Mouse (Mus musculus): Measurements from ENCODE around the gene Arih2. TPM values are rescaled to one million over a fixed set of nuclear protein-coding genes. Genes with fewer than 3 reads are reported as not detected.
A peak's percentile ranks its signal among the peaks of the same experiment; 100 is the strongest.

Gene Arih2
- 69.7 and 70.8 TPM in 2 replicates for total RNA-seq (2017)

- ATAC-seq (replicated peaks in 1 of 2; ENCODE audit: insufficient read depth in 1 of 2, low FRiP score in 2 of 2, low TSS enrichment in 1 of 2, low read depth in 1 of 2, poor library complexity in 2 of 2, severe bottlenecking in 2 of 2) = peak; percentile 96 to 97
Observed at GRCm38 (mm10) chr9:108648611-108649560, at the start of gene Arih2. Gene Arih2 (minus strand): TSS chr9:108649386.

GRCm38 (mm10) chr9:108694533-108694932 is 45.3 kb upstream of the Arih2 start:
- ATAC-seq (replicated peaks in 1 of 2; ENCODE audit: insufficient read depth in 1 of 2, low FRiP score in 2 of 2, low TSS enrichment in 1 of 2, low read depth in 1 of 2, poor library complexity in 2 of 2, severe bottlenecking in 2 of 2) = no peak

GRCm38 (mm10) chr9:108693946-108694345 is 44.8 kb upstream of the Arih2 start:
- no peak for ATAC-seq (replicated peaks in 1 of 2; ENCODE audit: insufficient read depth in 1 of 2, low FRiP score in 2 of 2, low TSS enrichment in 1 of 2, low read depth in 1 of 2, poor library complexity in 2 of 2, severe bottlenecking in 2 of 2)

GRCm38 (mm10) chr9:108692226-108693041 is 43.2 kb upstream of the Arih2 start:
- peak; percentile 17 to 47; a peak in 2 of 4 replicates for ATAC-seq (replicated peaks in 1 of 2; ENCODE audit: insufficient read depth in 1 of 2, low FRiP score in 2 of 2, low TSS enrichment in 1 of 2, low read depth in 1 of 2, poor library complexity in 2 of 2, severe bottlenecking in 2 of 2)

- peak; percentile 33 to 72; a peak in 2 of 4 replicates for ATAC-seq (replicated peaks in 1 of 2; ENCODE audit: insufficient read depth in 1 of 2, low FRiP score in 2 of 2, low TSS enrichment in 1 of 2, low read depth in 1 of 2, poor library complexity in 2 of 2, severe bottlenecking in 2 of 2)
Observed at GRCm38 (mm10) chr9:108691846-108692225, 42.6 kb upstream of the Arih2 start.

- 0 out of 4 replicates have a peak, but pooled peaks of 1 of the 2 experiments have one; percentile 13 for ATAC-seq (replicated peaks in 1 of 2; ENCODE audit: insufficient read depth in 1 of 2, low FRiP score in 2 of 2, low TSS enrichment in 1 of 2, low read depth in 1 of 2, poor library complexity in 2 of 2, severe bottlenecking in 2 of 2)
Observed at GRCm38 (mm10) chr9:108691371-108691770, 42.2 kb upstream of the Arih2 start.

GRCm38 (mm10) chr9:108690914-108691313 is 41.7 kb upstream of the Arih2 start:
- ATAC-seq (replicated peaks in 1 of 2; ENCODE audit: insufficient read depth in 1 of 2, low FRiP score in 2 of 2, low TSS enrichment in 1 of 2, low read depth in 1 of 2, poor library complexity in 2 of 2, severe bottlenecking in 2 of 2) = no peak

- ATAC-seq (replicated peaks in 1 of 2; ENCODE audit: insufficient read depth in 1 of 2, low FRiP score in 2 of 2, low TSS enrichment in 1 of 2, low read depth in 1 of 2, poor library complexity in 2 of 2, severe bottlenecking in 2 of 2) = no peak
Observed at GRCm38 (mm10) chr9:108689993-108690392, 40.8 kb upstream of the Arih2 start.

GRCm38 (mm10) chr9:108689106-108689505 is 39.9 kb upstream of the Arih2 start, which contains the start of gene Prkar2a:
Gene Prkar2a (plus strand): TSS chr9:108689314.
- ATAC-seq (replicated peaks in 1 of 2; ENCODE audit: insufficient read depth in 1 of 2, low FRiP score in 2 of 2, low TSS enrichment in 1 of 2, low read depth in 1 of 2, poor library complexity in 2 of 2, severe bottlenecking in 2 of 2) = no peak

GRCm38 (mm10) chr9:108688451-108688850 is 39.3 kb upstream of the Arih2 start:
- no peak for ATAC-seq (replicated peaks in 1 of 2; ENCODE audit: insufficient read depth in 1 of 2, low FRiP score in 2 of 2, low TSS enrichment in 1 of 2, low read depth in 1 of 2, poor library complexity in 2 of 2, severe bottlenecking in 2 of 2)

GRCm38 (mm10) chr9:108687686-108688085 is 38.5 kb upstream of the Arih2 start:
- ATAC-seq (replicated peaks in 1 of 2; ENCODE audit: insufficient read depth in 1 of 2, low FRiP score in 2 of 2, low TSS enrichment in 1 of 2, low read depth in 1 of 2, poor library complexity in 2 of 2, severe bottlenecking in 2 of 2) = no peak

- ATAC-seq (replicated peaks in 1 of 2; ENCODE audit: insufficient read depth in 1 of 2, low FRiP score in 2 of 2, low TSS enrichment in 1 of 2, low read depth in 1 of 2, poor library complexity in 2 of 2, severe bottlenecking in 2 of 2) = no peak
Observed at GRCm38 (mm10) chr9:108687181-108687580, 38.0 kb upstream of the Arih2 start.

GRCm38 (mm10) chr9:108686475-108686887 is 37.3 kb upstream of the Arih2 start:
- no peak for ATAC-seq (replicated peaks in 1 of 2; ENCODE audit: insufficient read depth in 1 of 2, low FRiP score in 2 of 2, low TSS enrichment in 1 of 2, low read depth in 1 of 2, poor library complexity in 2 of 2, severe bottlenecking in 2 of 2)

- ATAC-seq (replicated peaks in 1 of 2; ENCODE audit: insufficient read depth in 1 of 2, low FRiP score in 2 of 2, low TSS enrichment in 1 of 2, low read depth in 1 of 2, poor library complexity in 2 of 2, severe bottlenecking in 2 of 2) = no peak
Observed at GRCm38 (mm10) chr9:108680026-108680425, 30.8 kb upstream of the Arih2 start.

GRCm38 (mm10) chr9:108673151-108673550 is 24.0 kb upstream of the Arih2 start:
- no peak for ATAC-seq (replicated peaks in 1 of 2; ENCODE audit: insufficient read depth in 1 of 2, low FRiP score in 2 of 2, low TSS enrichment in 1 of 2, low read depth in 1 of 2, poor library complexity in 2 of 2, severe bottlenecking in 2 of 2)

- 0 out of 4 replicates have a peak, but pooled peaks have one; percentile 27 to 39 for ATAC-seq (replicated peaks in 1 of 2; ENCODE audit: insufficient read depth in 1 of 2, low FRiP score in 2 of 2, low TSS enrichment in 1 of 2, low read depth in 1 of 2, poor library complexity in 2 of 2, severe bottlenecking in 2 of 2)
Observed at GRCm38 (mm10) chr9:108669875-108670274, 20.7 kb upstream of the Arih2 start.

GRCm38 (mm10) chr9:108662660-108663059 is 13.5 kb upstream of the Arih2 start:
- ATAC-seq (replicated peaks in 1 of 2; ENCODE audit: insufficient read depth in 1 of 2, low FRiP score in 2 of 2, low TSS enrichment in 1 of 2, low read depth in 1 of 2, poor library complexity in 2 of 2, severe bottlenecking in 2 of 2) = no peak; a peak in 1 of 4 replicates
